Mouse (Mus musculus) midbrain, embryonic 11.5 days (tissue): ENCODE measurements at regions not wholly inside any gene's neighbourhood (a gene's known extent, or its start where the extent isn't known, plus 50 kb on each side); places are given as distances from the start of the nearest gene placed in this dataset.

Experiments
- ATAC-seq: fragments of 200-750 bp; cut with Nextera tagmentation; 2 replicates; pipeline ENCODE4 v1.8.0; 2017; ENCODE audit warnings: moderate TSS enrichment, moderate library complexity; ENCODE audit not compliant: low FRiP score
- DNase-seq: peaks from one replicate; pipeline ENCODE4 v3.0.0; 2015; ENCODE audit warnings: low spot score; ENCODE audit errors: missing footprints
- H3K27ac ChIP-seq: fragments of 300-500 bp; sonication (generic); 2 replicates; pipeline ENCODE4 v1.5.1; 2014; ENCODE audit warnings: low read depth, low read length
- H3K27me3 ChIP-seq: fragments of 300-500 bp; sonication (generic); 2 replicates; pipeline ENCODE4 v1.6.1; 2014; ENCODE audit warnings: mild to moderate bottlenecking, low read length, moderate library complexity, mixed read lengths; ENCODE audit not compliant: control insufficient read depth, insufficient read depth
- H3K36me3 ChIP-seq: fragments of 300-500 bp; sonication (generic); 2 replicates; pipeline ENCODE4 v1.6.1; 2014; ENCODE audit warnings: mild to moderate bottlenecking, low read length, moderate library complexity, mixed read lengths; ENCODE audit not compliant: control insufficient read depth, insufficient read depth
- H3K4me1 ChIP-seq: fragments of 300-500 bp; sonication (generic); 2 replicates; pipeline ENCODE4 v1.6.1; 2014; ENCODE audit warnings: low read length; ENCODE audit not compliant: control insufficient read depth, insufficient read depth
- H3K4me2 ChIP-seq: fragments of 300-500 bp; sonication (generic); 2 replicates; pipeline ENCODE4 v1.6.1; 2014; ENCODE audit warnings: mild to moderate bottlenecking, moderate library complexity
- H3K4me3 ChIP-seq: fragments of 300-500 bp; sonication (generic); 2 replicates; pipeline ENCODE4 v1.5.1; 2014; ENCODE audit warnings: low read depth, low read length
- H3K9ac ChIP-seq: fragments of 300-500 bp; sonication (generic); 2 replicates; pipeline ENCODE4 v1.6.1; 2014; ENCODE audit warnings: low read length
- H3K9me3 ChIP-seq: fragments of 300-500 bp; sonication (generic); 2 replicates; pipeline ENCODE4 v1.6.1; 2016; ENCODE audit warnings: low read length; ENCODE audit not compliant: control insufficient read depth
- WGBS: fragments of 180-500 bp; shearing (Covaris S2); extraction: QIAGEN DNeasy Blood & Tissue Kit; methylation state at CpG from one replicate; pipeline ENCODE4 v1.1.7; 2014; 5-methylcytosine and 5-hydroxymethylcytosine counted together

- DNase-seq: no peak
- Histone ChIP-seq H3K9ac (no peak overlapping the region), H3K36me3 (no peaks in the 10 kb centered on the region), H3K9me3 (no peaks in the 10 kb centered on the region), H3K27ac (no peak overlapping the region), H3K4me2 (no peak overlapping the region), H3K4me1 (no peaks in the 10 kb centered on the region; the same call in 1 of the 2 replicates), H3K27me3 (no peaks in the 10 kb centered on the region; the same call in none of the 2 replicates), H3K4me3 (no peak overlapping the region)
- ATAC-seq: no peak
- 56% methylated on average over 3 of the region's 3 CpGs for WGBS
Observed at GRCm38 (mm10) chrX:158920217-158920616, 289.9 kb upstream of the Rps6ka3 start.

- no peaks in the 10 kb centered on the region for H3K36me3 ChIP-seq
- H3K4me2 ChIP-seq: no peak overlapping the region
- H3K27me3 ChIP-seq: no peaks in the 10 kb centered on the region; the same call in none of the 2 replicates
- no peak overlapping the region for H3K27ac ChIP-seq
- DNase-seq (no peak), ATAC-seq (no peak)
- no peak overlapping the region for H3K4me3 ChIP-seq
- no peaks in the 10 kb centered on the region for H3K9me3 ChIP-seq
- H3K9ac ChIP-seq: no peak overlapping the region
- WGBS: 46% methylated on average over 5 of the region's 5 CpGs
- no peaks in the 10 kb centered on the region; the same call in 1 of the 2 replicates for H3K4me1 ChIP-seq
Observed at GRCm38 (mm10) chrX:158921424-158921823, 288.7 kb upstream of the Rps6ka3 start.

GRCm38 (mm10) chrX:158921838-158922450, 288.2 kb upstream of the Rps6ka3 start:
- no peaks in the 10 kb centered on the region; the same call in 1 of the 2 replicates for H3K4me1 ChIP-seq
- H3K9me3 ChIP-seq: no peaks in the 10 kb centered on the region
- no peaks in the 10 kb centered on the region for H3K36me3 ChIP-seq
- H3K9ac ChIP-seq: no peak overlapping the region
- no peak overlapping the region for H3K27ac ChIP-seq
- H3K4me2 ChIP-seq: no peak overlapping the region
- DNase-seq (peak; percentile 96), ATAC-seq (no peak)
- WGBS: 24% methylated on average over 14 of the region's 14 CpGs
- H3K27me3 ChIP-seq: no peaks in the 10 kb centered on the region; the same call in none of the 2 replicates
- H3K4me3 ChIP-seq: no peak overlapping the region

DNA sequence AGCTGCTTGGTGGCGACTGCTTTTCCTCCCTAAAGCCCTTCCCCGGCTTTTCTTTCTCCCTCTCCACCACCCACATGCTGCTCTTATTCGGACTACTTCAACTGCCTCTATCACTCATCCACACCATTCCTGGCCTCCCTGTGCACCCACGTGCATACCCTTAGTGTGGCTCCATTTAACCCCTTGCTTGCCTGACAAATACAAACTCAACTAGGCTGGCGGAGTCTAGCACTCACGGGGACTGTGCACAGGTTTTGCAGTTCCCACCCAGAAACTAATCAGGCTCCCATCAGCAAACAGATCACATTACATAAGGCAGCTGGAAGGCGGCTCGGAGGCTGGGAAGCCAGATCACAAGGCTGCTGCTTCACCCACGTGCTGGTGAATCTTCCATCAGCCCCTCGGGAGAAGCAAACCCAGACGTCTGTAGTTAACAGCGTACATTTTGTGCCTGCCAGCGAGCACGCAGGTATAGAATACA, 287.0 kb upstream of the Rps6ka3 start:
- H3K4me1 ChIP-seq: no peaks in the 10 kb centered on the region; the same call in 1 of the 2 replicates
- H3K9me3 ChIP-seq: no peaks in the 10 kb centered on the region
- DNase-seq (peak; percentile 87), ATAC-seq (peak; percentile 72)
- peak overlapping the region; percentile 39 for H3K4me2 ChIP-seq
- no peaks in the 10 kb centered on the region; the same call in none of the 2 replicates for H3K27me3 ChIP-seq
- H3K27ac ChIP-seq: no peak overlapping the region
- no peak overlapping the region for H3K9ac ChIP-seq
- no peaks in the 10 kb centered on the region for H3K36me3 ChIP-seq
- 23% methylated on average over 14 of the region's 14 CpGs for WGBS
- H3K4me3 ChIP-seq: peak overlapping the region; percentile 13; the same call in 1 of the 2 replicates

DNA sequence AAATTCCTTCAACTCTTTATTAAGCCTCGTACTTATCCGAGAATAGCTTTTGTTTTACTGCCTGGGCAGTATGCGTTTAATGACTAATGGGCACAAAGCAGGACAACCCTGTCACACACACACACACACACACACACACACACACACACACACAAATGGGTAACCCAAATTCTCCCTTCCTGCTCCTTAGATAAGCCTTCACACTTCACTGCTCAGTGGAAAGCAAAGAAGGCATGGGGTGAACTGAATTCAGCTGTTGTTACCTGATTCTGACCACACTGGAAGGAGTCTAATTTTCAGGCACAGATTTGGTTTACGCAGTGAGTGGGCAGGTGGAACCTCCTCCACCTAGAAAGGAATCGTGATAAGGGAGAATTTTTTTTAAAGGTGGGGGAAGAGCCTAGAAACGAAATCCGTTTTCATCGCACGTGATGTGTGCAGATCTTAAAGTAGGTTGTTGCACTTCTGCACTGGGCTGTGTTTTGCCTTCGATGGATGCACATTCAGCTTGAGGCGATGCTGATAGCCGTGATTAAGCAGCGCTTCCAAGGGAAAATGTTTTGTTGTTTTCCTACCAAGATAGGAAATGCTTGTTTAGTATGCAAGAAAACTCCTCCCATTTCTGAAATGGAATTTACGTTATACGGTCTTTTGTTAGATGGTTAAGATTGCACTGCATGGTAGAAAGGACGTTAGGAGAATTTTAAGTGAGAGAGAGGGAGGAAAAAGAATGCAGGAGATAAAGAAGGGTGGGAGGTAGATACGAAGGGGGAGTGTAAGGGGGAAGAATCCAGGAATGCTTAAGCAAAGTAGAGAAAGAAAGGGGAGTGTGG, 286.2 kb upstream of the Rps6ka3 start:
- Histone ChIP-seq H3K9me3 (no peaks in the 10 kb centered on the region), H3K27me3 (no peaks in the 10 kb centered on the region; the same call in none of the 2 replicates), H3K4me3 (no peak overlapping the region; the same call in 1 of the 2 replicates), H3K4me1 (no peaks in the 10 kb centered on the region; the same call in 1 of the 2 replicates), H3K27ac (no peak overlapping the region), H3K9ac (0 out of 2 replicates have a peak overlapping the region, but pooled peaks have one; percentile 16), H3K4me2 (peak overlapping the region; percentile 39), H3K36me3 (no peaks in the 10 kb centered on the region)
- DNase-seq: peak; percentile 83
- peak; percentile 34 for ATAC-seq
- WGBS: 26% methylated on average over 17 of the region's 17 CpGs

- no peaks in the 10 kb centered on the region; the same call in none of the 2 replicates for H3K27me3 ChIP-seq
- no peaks in the 10 kb centered on the region for H3K36me3 ChIP-seq
- peak overlapping the region; percentile 39 for H3K4me2 ChIP-seq
- no peaks in the 10 kb centered on the region for H3K9me3 ChIP-seq
- ATAC-seq: peak; percentile 62
- no peaks in the 10 kb centered on the region; the same call in 1 of the 2 replicates for H3K4me1 ChIP-seq
- H3K27ac ChIP-seq: no peak overlapping the region
- H3K4me3 ChIP-seq: no peak overlapping the region
- WGBS: 26% methylated on average over 6 of the region's 6 CpGs
- DNase-seq: peak; percentile 86
- H3K9ac ChIP-seq: 0 out of 2 replicates have a peak overlapping the region, but pooled peaks have one; percentile 16
Observed at GRCm38 (mm10) chrX:158924490-158925398, 285.4 kb upstream of the Rps6ka3 start.

GRCm38 (mm10) chrX:158931864-158932263, 278.2 kb upstream of the Rps6ka3 start:
- Histone ChIP-seq H3K4me1 (no peaks in the 10 kb centered on the region), H3K9ac (no peak overlapping the region), H3K9me3 (no peaks in the 10 kb centered on the region), H3K4me2 (no peak overlapping the region), H3K27ac (no peak overlapping the region), H3K27me3 (no peaks in the 10 kb centered on the region), H3K36me3 (no peaks in the 10 kb centered on the region), H3K4me3 (no peak overlapping the region)
- no peak for ATAC-seq
- WGBS: 44% methylated on average over 1 of the region's 1 CpGs
- no peak for DNase-seq

DNA sequence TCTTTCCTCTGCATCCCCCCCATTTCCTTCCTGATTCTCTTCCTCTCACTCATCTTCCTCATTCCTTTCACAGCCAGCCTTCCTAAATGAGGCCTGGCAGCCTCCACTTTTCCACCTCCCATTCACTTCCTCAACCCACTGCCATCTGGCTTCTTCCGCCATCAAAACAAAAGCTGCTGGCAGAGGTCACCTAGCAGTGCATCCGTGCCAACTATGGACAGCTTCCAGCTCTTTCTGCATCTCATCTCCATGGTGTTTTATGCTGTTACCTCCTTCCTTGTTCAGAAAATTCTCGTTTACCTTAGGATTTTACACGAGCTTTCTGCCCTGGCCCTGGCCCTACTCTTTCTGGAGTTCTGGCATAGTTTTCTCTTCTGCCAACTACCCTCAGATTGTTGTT, 262.9 kb upstream of the Rps6ka3 start:
- no peaks in the 10 kb centered on the region for H3K4me1 ChIP-seq
- DNase-seq: no peak
- H3K9me3 ChIP-seq: no peaks in the 10 kb centered on the region
- WGBS: 75% methylated on average over 4 of the region's 4 CpGs
- no peak for ATAC-seq
- H3K36me3 ChIP-seq: no peaks in the 10 kb centered on the region
- no peak overlapping the region for H3K4me2 ChIP-seq
- H3K9ac ChIP-seq: no peak overlapping the region
- no peak overlapping the region for H3K4me3 ChIP-seq
- H3K27me3 ChIP-seq: no peaks in the 10 kb centered on the region
- H3K27ac ChIP-seq: no peak overlapping the region
